Mouse (Mus musculus) common myeloid progenitor, adult 5-6 weeks (primary cell): Measurements from ENCODE around the gene Erg28. TPM values are rescaled to one million over a fixed set of nuclear protein-coding genes. Genes with fewer than 3 reads are reported as not detected.

ENCODE experiments used
- ATAC-seq: replicated peaks from 2 replicates; pipeline ENCODE4 v1.8.0; 2016; ENCODE audit warnings: low read depth, mild to moderate bottlenecking, moderate TSS enrichment, inconsistent platforms; ENCODE audit not compliant: poor library complexity, severe bottlenecking
- total RNA-seq: library from RNA; stranded (forward); fragments of 200-1000, 187-1606 nt; gene quantifications from 2 replicates; pipeline ENCODE4 v1.2.3, GENCODE M21; 2017

Erg28 gene
- total RNA-seq, 1 experiment from 2014 or later: 83.4 TPM

GRCm38 (mm10) chr12:85825361-85825760 lies 1.0 kb upstream of the Erg28 start:
- no peak for ATAC-seq

- ATAC-seq: no peak
Observed at GRCm38 (mm10) chr12:85822051-85822450, 2.3 kb downstream of the Erg28 start.

- no peak for ATAC-seq
Observed at GRCm38 (mm10) chr12:85813599-85813998, 10.8 kb downstream of the Erg28 start.

GRCm38 (mm10) chr12:85811676-85812075 lies 12.7 kb downstream of the Erg28 start:
- ATAC-seq: no peak

- no peak for ATAC-seq
Observed at GRCm38 (mm10) chr12:85810959-85811358, 13.4 kb downstream of the Erg28 start.

- no peak for ATAC-seq
Observed at GRCm38 (mm10) chr12:85809726-85810125, 14.6 kb downstream of the Erg28 start.

GRCm38 (mm10) chr12:85800031-85800430 lies 24.3 kb downstream of the Erg28 start:
- ATAC-seq: no peak

GRCm38 (mm10) chr12:85795551-85795950 lies 28.8 kb downstream of the Erg28 start:
- ATAC-seq: no peak

GRCm38 (mm10) chr12:85794094-85794493 lies 30.3 kb downstream of the Erg28 start:
- ATAC-seq: no peak

- ATAC-seq: no peak
Observed at GRCm38 (mm10) chr12:85792821-85793346, 31.5 kb downstream of the Erg28 start.

- no peak for ATAC-seq
Observed at GRCm38 (mm10) chr12:85792158-85792557, 32.2 kb downstream of the Erg28 start.

GRCm38 (mm10) chr12:85784916-85785815 lies 39.2 kb downstream of the Erg28 start:
- ATAC-seq: no peak

GRCm38 (mm10) chr12:85781606-85782005 lies 42.7 kb downstream of the Erg28 start:
- ATAC-seq: no peak

GRCm38 (mm10) chr12:85779707-85780106 lies 44.6 kb downstream of the Erg28 start:
- no peak for ATAC-seq

GRCm38 (mm10) chr12:85778962-85779361 lies 45.4 kb downstream of the Erg28 start:
- ATAC-seq: no peak

GRCm38 (mm10) chr12:85771356-85771755 lies 53.0 kb downstream of the Erg28 start:
- 0 out of 2 replicates have a peak, but pooled peaks have one; percentile 32 for ATAC-seq

- no peak for ATAC-seq
Observed at GRCm38 (mm10) chr12:85767750-85768149, 56.6 kb downstream of the Erg28 start.

- ATAC-seq: no peak
Observed at GRCm38 (mm10) chr12:85766287-85766686, 58.1 kb downstream of the Erg28 start.
